Mouse (Mus musculus) CH12.LX (cell line): ENCODE measurements around the gene Pim2. TPM values are rescaled to one million over a fixed set of nuclear protein-coding genes. Genes with fewer than 3 reads are reported as not detected.

ENCODE experiments used
- DNase-seq: peaks from one replicate; pipeline ENCODE4 v3.0.0-alpha.2; 2013; ENCODE audit errors: extremely low read depth
- H3K27ac ChIP-seq: 2 replicates; pipeline ENCODE4 v1.5.1; 2012; ENCODE audit warnings: low read depth, mild to moderate bottlenecking, control low read depth, moderate library complexity; ENCODE audit not compliant: insufficient read depth
- H3K27me3 ChIP-seq: replicated peaks from 2 replicates; pipeline ENCODE3; 2012; ENCODE audit warnings: inconsistent platforms
- H3K36me3 ChIP-seq, 2 experiments: replicated peaks in 1 of 2; 2 replicates each; pipeline versions ENCODE3 to v1.6.1; 2012; ENCODE audit warnings: inconsistent platforms in 1 of 2, low read length in 1 of 2, mild to moderate bottlenecking in 1 of 2, mixed read lengths in 1 of 2, moderate library complexity in 1 of 2; ENCODE audit not compliant: control insufficient read depth in 1 of 2, insufficient read depth in 1 of 2
- H3K4me1 ChIP-seq, 2 experiments: 2 replicates each; pipeline ENCODE4 v1.6.1; 2012; ENCODE audit warnings: inconsistent platforms in 1 of 2, moderate library complexity in 1 of 2; ENCODE audit not compliant: insufficient read depth in 2 of 2, control insufficient read depth in 1 of 2
- H3K4me2 ChIP-seq: 2 replicates; pipeline ENCODE4 v1.6.1; 2012; ENCODE audit warnings: low read depth, mild to moderate bottlenecking, control low read depth; ENCODE audit not compliant: poor library complexity, insufficient read depth, severe bottlenecking
- H3K4me3 ChIP-seq, 3 experiments: fragments of 150-350 bp in 1 of 3; sonication (generic) in 1 of 3; replicated peaks in 1 of 3; 2 replicates each; pipeline versions ENCODE3 to v1.5.1; 2011 to 2012; ENCODE audit warnings: low read depth in 2 of 3, low read length in 2 of 3, mild to moderate bottlenecking in 2 of 3, moderate library complexity in 2 of 3, control low read depth in 1 of 3, improper control_type of control experiment in 1 of 3, inconsistent platforms in 1 of 3, mixed read lengths in 1 of 3; ENCODE audit not compliant: poor library complexity in 1 of 3
- H3K79me2 ChIP-seq: replicated peaks from 2 replicates; pipeline ENCODE4 v1.6.1; 2012; ENCODE audit warnings: mild to moderate bottlenecking, moderate library complexity; ENCODE audit not compliant: control insufficient read depth, poor library complexity, insufficient read depth, severe bottlenecking; ENCODE audit errors: extremely low read depth
- H3K9ac ChIP-seq: 2 replicates; pipeline ENCODE4 v1.6.1; 2012; ENCODE audit warnings: low read depth, mild to moderate bottlenecking, control low read depth, moderate library complexity; ENCODE audit not compliant: insufficient read depth
- H3K9me3 ChIP-seq: replicated peaks from 2 replicates; pipeline ENCODE3; 2012; ENCODE audit warnings: low read length, inconsistent platforms, mixed read lengths
- BHLHE40 ChIP-seq: IDR thresholded peaks from 2 replicates; pipeline ENCODE4 v1.6.1; 2011; ENCODE audit warnings: mild to moderate bottlenecking, low read depth, low read length, improper control_type of control experiment
- CHD1 ChIP-seq: IDR thresholded peaks from 2 replicates; pipeline ENCODE4 v1.6.1; 2012; ENCODE audit warnings: low read depth, low read length, improper control_type of control experiment, inconsistent platforms
- CHD2 ChIP-seq: IDR thresholded peaks from 2 replicates; pipeline ENCODE4 v1.6.1; 2011; ENCODE audit warnings: low read length, improper control_type of control experiment
- CTCF ChIP-seq, 2 experiments: IDR thresholded peaks in 1 of 2; conservative IDR thresholded peaks in 1 of 2; 2 replicates each; pipeline ENCODE4 v1.5.1; 2011 to 2012; ENCODE audit warnings: low read depth in 2 of 2, low read length in 2 of 2, improper control_type of control experiment in 1 of 2, inconsistent platforms in 1 of 2, mild to moderate bottlenecking in 1 of 2, moderate library complexity in 1 of 2
- E2F4 ChIP-seq: IDR thresholded peaks from 2 replicates; pipeline ENCODE4 v1.6.1; 2011; ENCODE audit warnings: low read depth, low read length, improper control_type of control experiment; ENCODE audit not compliant: insufficient replicate concordance
- ELF1 ChIP-seq: IDR thresholded peaks from 2 replicates; pipeline ENCODE4 v1.6.1; 2014; ENCODE audit warnings: low read depth, mild to moderate bottlenecking, inconsistent platforms, low read length, improper control_type of control experiment
- EP300 ChIP-seq: IDR thresholded peaks from 2 replicates; pipeline ENCODE4 v1.6.1; 2011; ENCODE audit warnings: low read length, improper control_type of control experiment
- ETS1 ChIP-seq: conservative IDR thresholded peaks from 2 replicates; pipeline ENCODE4 v1.6.1; 2012; ENCODE audit warnings: low read depth, mild to moderate bottlenecking, inconsistent platforms, low read length, improper control_type of control experiment, moderate library complexity
- HCFC1 ChIP-seq: IDR thresholded peaks from 2 replicates; pipeline ENCODE4 v1.6.1; 2012; ENCODE audit warnings: low read depth, mild to moderate bottlenecking, inconsistent platforms, low read length, improper control_type of control experiment
- IRF4 ChIP-seq: IDR thresholded peaks from 2 replicates; pipeline ENCODE4 v1.6.1; 2014; ENCODE audit warnings: low read depth, mild to moderate bottlenecking, inconsistent platforms, low read length, improper control_type of control experiment
- JUN ChIP-seq: IDR thresholded peaks from 2 replicates; pipeline ENCODE4 v1.6.1; 2011; ENCODE audit warnings: low read depth, mild to moderate bottlenecking, low read length, improper control_type of control experiment, moderate library complexity; ENCODE audit not compliant: insufficient read depth
- JUND ChIP-seq: conservative IDR thresholded peaks from 2 replicates; pipeline ENCODE4 v1.6.1; 2011; ENCODE audit warnings: low read depth, low read length, improper control_type of control experiment
- KAT2A ChIP-seq: IDR thresholded peaks from 2 replicates; pipeline ENCODE4 v1.6.1; 2012; ENCODE audit warnings: low read length, improper control_type of control experiment, inconsistent platforms; ENCODE audit not compliant: insufficient replicate concordance
- MAFK ChIP-seq: IDR thresholded peaks from 2 replicates; pipeline ENCODE4 v1.6.1; 2011; ENCODE audit warnings: low read length, improper control_type of control experiment; ENCODE audit not compliant: insufficient replicate concordance
- MAX ChIP-seq: IDR thresholded peaks from 2 replicates; pipeline ENCODE4 v1.6.1; 2011; ENCODE audit warnings: low read length, improper control_type of control experiment
- MEF2A ChIP-seq: IDR thresholded peaks from 2 replicates; pipeline ENCODE4 v1.6.1; 2014; ENCODE audit warnings: low read depth, mild to moderate bottlenecking, inconsistent platforms, low read length, improper control_type of control experiment, borderline replicate concordance
- MYC ChIP-seq: IDR thresholded peaks from 2 replicates; pipeline ENCODE4 v1.6.1; 2011; ENCODE audit warnings: low read depth, mild to moderate bottlenecking, improper control_type of control experiment, low read length
- NELFE ChIP-seq: IDR thresholded peaks from 2 replicates; pipeline ENCODE4 v1.6.1; 2011; ENCODE audit warnings: low read depth, low read length, improper control_type of control experiment
- PAX5 ChIP-seq: IDR thresholded peaks from 2 replicates; pipeline ENCODE4 v1.6.1; 2012; ENCODE audit warnings: low read length, inconsistent platforms, mixed read lengths
- POLR2A ChIP-seq: IDR thresholded peaks from 2 replicates; pipeline ENCODE4 v1.6.1; 2011; ENCODE audit warnings: low read depth, mild to moderate bottlenecking, improper control_type of control experiment, low read length
- POLR2AphosphoS2 ChIP-seq: IDR thresholded peaks from 2 replicates; pipeline ENCODE4 v1.6.1; 2011; ENCODE audit warnings: low read depth, low read length, improper control_type of control experiment
- RAD21 ChIP-seq: IDR thresholded peaks from 2 replicates; pipeline ENCODE4 v1.6.1; 2011; ENCODE audit warnings: low read depth, mild to moderate bottlenecking, low read length, improper control_type of control experiment, moderate library complexity
- RCOR1 ChIP-seq: conservative IDR thresholded peaks from 2 replicates; pipeline ENCODE4 v1.6.1; 2012; ENCODE audit warnings: low read depth, mild to moderate bottlenecking, inconsistent platforms, low read length, improper control_type of control experiment
- SIN3A ChIP-seq: IDR thresholded peaks from 2 replicates; pipeline ENCODE4 v1.6.1; 2012; ENCODE audit warnings: low read length, improper control_type of control experiment, inconsistent platforms
- SMC3 ChIP-seq: IDR thresholded peaks from 2 replicates; pipeline ENCODE4 v1.6.1; 2011; ENCODE audit warnings: low read depth, low read length, improper control_type of control experiment
- TBP ChIP-seq: conservative IDR thresholded peaks from 2 replicates; pipeline ENCODE4 v1.6.1; 2011; ENCODE audit warnings: low read depth, low read length, improper control_type of control experiment
- TCF12 ChIP-seq: IDR thresholded peaks from 2 replicates; pipeline ENCODE4 v1.6.1; 2014; ENCODE audit warnings: low read depth, mild to moderate bottlenecking, inconsistent platforms, low read length, improper control_type of control experiment
- UBTF ChIP-seq: IDR thresholded peaks from 2 replicates; pipeline ENCODE4 v1.6.1; 2012; ENCODE audit warnings: low read depth, mild to moderate bottlenecking, inconsistent platforms, low read length, improper control_type of control experiment, moderate library complexity
- USF1 ChIP-seq: IDR thresholded peaks from 2 replicates; pipeline ENCODE4 v1.6.1; 2014; ENCODE audit warnings: low read depth, mild to moderate bottlenecking, inconsistent platforms, low read length, improper control_type of control experiment
- USF2 ChIP-seq: conservative IDR thresholded peaks from 2 replicates; pipeline ENCODE4 v1.6.1; 2011; ENCODE audit warnings: low read depth, low read length, improper control_type of control experiment
- ZMIZ1 ChIP-seq: IDR thresholded peaks from 2 replicates; pipeline ENCODE4 v1.6.1; 2012; ENCODE audit warnings: low read depth, mild to moderate bottlenecking, inconsistent platforms, low read length, improper control_type of control experiment
- dilution Hi-C: fragments of 300-500 bp; cut with MboI; formaldehyde crosslinking; loops from 2 replicates; pipeline ENCODE4 v1.14.3; 2020; ENCODE audit warnings: low sequenced_read_pairs; ENCODE audit not compliant: extremely low pct_unique_long_range_greater_than_20kb, extremely low pct_ligation_motif_present
- in situ Hi-C: fragments of 300-500 bp; cut with MboI; formaldehyde crosslinking; loops from 3 replicates; pipeline ENCODE4 v1.14.3; 2019; ENCODE audit warnings: low sequenced_read_pairs, low pct_ligation_motif_present, low pct_unique_long_range_greater_than_20kb, mixed read lengths
- polyA plus RNA-seq: library from polyadenylated mRNA; unstranded; fragments of >175 nt; gene quantifications from 2 replicates; pipeline ENCODE4 v1.2.1, GENCODE M21; 2012; ENCODE audit warnings: low read depth; ENCODE audit not compliant: insufficient read length
- total RNA-seq, 2 experiments: library from RNA; depleted of rRNA; stranded (reverse); fragments of 300-350 nt in 1 of 2; fragments of >200 nt in 1 of 2; gene quantifications; 2 replicates each; pipeline ENCODE4 v1.2.3; 2012 to 2014

Pim2 gene
- total and polyA plus RNA-seq, 3 experiments = 119 to 177 (median 171) TPM

DNA sequence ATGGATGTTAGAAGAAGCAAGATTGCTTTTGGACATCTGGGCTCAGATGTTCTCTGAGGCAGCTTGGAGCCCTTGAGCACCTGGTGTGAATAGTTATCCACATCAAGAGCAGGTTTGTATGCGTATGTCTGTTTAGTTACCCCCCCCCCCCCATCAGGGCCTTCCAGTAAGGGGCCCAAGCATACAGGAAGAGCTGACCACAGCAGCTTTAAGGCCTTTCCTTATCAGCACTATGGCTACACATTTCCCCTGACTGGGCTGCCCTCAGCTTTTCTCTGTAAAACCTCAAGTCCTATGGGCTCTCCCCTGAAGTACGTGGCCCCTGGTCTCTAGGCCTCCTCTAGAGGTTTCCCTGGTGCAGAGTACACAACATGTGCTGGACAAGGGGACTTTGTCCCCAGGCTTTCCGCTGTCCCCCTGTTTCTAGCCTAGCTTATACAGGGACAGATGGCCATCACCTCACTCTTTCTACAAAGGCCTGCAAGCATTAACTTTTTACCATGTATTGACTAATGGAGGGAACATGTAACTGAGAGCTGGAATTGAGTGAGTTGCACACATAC lies 18.8 kb upstream of the Pim2 start:
- H3K27ac ChIP-seq = peak overlapping the region; percentile 84
- 0 out of 2 replicates have a peak, but pooled peaks have one; percentile 34 for TF ChIP-seq ELF1
- no peak for TF ChIP-seq CHD1
- 0 out of 2 replicates have a peak, but pooled peaks have one; percentile 4 for TF ChIP-seq BHLHE40
- no peak for TF ChIP-seq E2F4
- peak; percentile 44; the same call in 1 of the 2 replicates for TF ChIP-seq MEF2A
- peak; percentile 49 for TF ChIP-seq ETS1
- TF ChIP-seq EP300 = 0 out of 2 replicates have a peak, but pooled peaks have one; percentile 9
- TF ChIP-seq CHD2 = no peak
- TF ChIP-seq TCF12 = peak; percentile 70; the same call in 1 of the 2 replicates
- peak; percentile 36; the same call in 1 of the 2 replicates for TF ChIP-seq IRF4
- TF ChIP-seq USF1 = no peak
- TF ChIP-seq, all 38 proteins: peak for 7
- dilution Hi-C loops (no loop called here), in situ Hi-C loops (no loop called here)
- H3K4me2 ChIP-seq = peak overlapping the region; percentile 56
- H3K4me3 ChIP-seq = no peak overlapping the region
- H3K9me3 ChIP-seq = no peaks in the 10 kb centered on the region
- H3K9ac ChIP-seq = peak overlapping the region; percentile 33; the same call in 1 of the 2 replicates
- no peaks in the 10 kb centered on the region for H3K27me3 ChIP-seq
- DNase-seq = no peak
- peaks cover 14 to 49% of the 10 kb centered on the region in 2 experiments for H3K4me1 ChIP-seq
- H3K36me3 ChIP-seq = peaks cover 11 to 18% of the 10 kb centered on the region in 2 experiments
- peaks cover 36% of the 10 kb centered on the region for H3K79me2 ChIP-seq

DNA sequence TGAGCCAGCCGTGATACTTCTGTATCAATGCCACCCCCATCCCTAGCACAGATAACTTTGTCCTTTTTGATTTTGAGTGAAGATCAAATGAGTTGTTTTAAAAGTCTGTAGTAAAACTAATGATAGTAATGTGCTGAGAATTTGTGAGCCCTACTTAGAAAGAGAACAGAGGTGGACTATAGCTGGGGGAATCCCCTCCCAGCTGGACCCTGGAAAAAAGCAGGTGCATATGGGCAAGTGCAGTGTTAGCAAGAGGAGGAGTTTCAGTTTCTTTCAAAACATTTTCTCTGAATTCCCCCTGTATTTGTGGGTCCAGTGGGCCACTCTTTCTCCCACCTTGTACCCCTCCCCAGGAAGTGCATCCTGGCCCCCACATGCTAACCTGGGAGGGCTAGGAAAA lies 14.9 kb upstream of the Pim2 start:
- H3K27ac ChIP-seq = peak overlapping the region; percentile 98
- H3K36me3 ChIP-seq = peaks cover 6 to 12% of the 10 kb centered on the region in 2 experiments
- no peak overlapping the region for H3K4me3 ChIP-seq
- peaks cover 34% of the 10 kb centered on the region for H3K79me2 ChIP-seq
- peak overlapping the region; percentile 50 for H3K4me2 ChIP-seq
- no peaks in the 10 kb centered on the region for H3K9me3 ChIP-seq
- dilution Hi-C loops = no loop called here
- in situ Hi-C loops = no loop called here
- no peaks in the 10 kb centered on the region for H3K27me3 ChIP-seq
- DNase-seq = no peak
- H3K9ac ChIP-seq = peak overlapping the region; percentile 48; the same call in 1 of the 2 replicates
- H3K4me1 ChIP-seq = peaks cover 18 to 82% of the 10 kb centered on the region in 2 experiments
- TF ChIP-seq JUN = no peak
- no peak for TF ChIP-seq USF2
- TF ChIP-seq UBTF = no peak
- no peak for TF ChIP-seq RAD21
- no peak for TF ChIP-seq CHD1
- TF ChIP-seq POLR2A = no peak
- no peak for TF ChIP-seq CTCF (conservative IDR thresholded peaks at IDR 0.05 in 1 of 2, IDR thresholded peaks at IDR 0.05 in 1 of 2; ENCODE audit: low read depth in 2 of 2, low read length in 2 of 2)
- TF ChIP-seq E2F4 = no peak
- peak; percentile 80; the same call in 1 of the 2 replicates for TF ChIP-seq MEF2A
- TF ChIP-seq JUND = no peak
- peak; percentile 52 for TF ChIP-seq ETS1
- no peak for TF ChIP-seq NELFE
- no peak for TF ChIP-seq KAT2A
- TF ChIP-seq SMC3 = no peak
- peak; percentile 64; the same call in 1 of the 2 replicates for TF ChIP-seq RCOR1
- TF ChIP-seq EP300 = peak; percentile 88
- no peak for TF ChIP-seq SIN3A
- TF ChIP-seq TCF12 = peak; percentile 92
- TF ChIP-seq USF1 = no peak
- no peak for TF ChIP-seq TBP
- no peak for TF ChIP-seq ZMIZ1
- no peak for TF ChIP-seq MAFK
- TF ChIP-seq MYC = no peak
- TF ChIP-seq MAX = no peak
- TF ChIP-seq IRF4 = peak; percentile 74
- TF ChIP-seq HCFC1 = no peak
- no peak for TF ChIP-seq PAX5
- TF ChIP-seq CHD2 = no peak
- no peak for TF ChIP-seq POLR2AphosphoS2
